Mouse (Mus musculus): ENCODE results near the gene Nudt9.
A peak's percentile ranks its signal among the peaks of the same experiment; 100 is the strongest.

The Nudt9 gene

DNA sequence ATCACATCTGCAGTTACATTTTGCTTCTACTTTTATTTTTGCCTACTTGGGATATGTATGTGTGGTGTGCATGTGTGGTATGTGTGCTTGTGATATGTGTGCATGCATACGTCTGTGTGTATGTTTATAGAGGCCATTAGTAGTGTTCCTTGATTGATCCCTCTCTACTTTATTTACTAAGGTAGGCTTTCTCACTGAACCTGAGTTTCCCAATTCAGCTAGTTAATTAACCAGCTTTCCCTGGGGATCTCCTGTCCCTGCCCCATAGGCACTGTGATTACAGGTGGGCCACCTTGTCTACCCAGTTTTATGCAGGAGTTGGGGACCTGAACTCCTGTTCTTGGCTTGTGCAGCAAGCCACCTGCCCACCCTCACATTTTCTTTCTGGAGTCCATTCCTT, 9.4 kb upstream of the Nudt9 start:
- DNase-seq (ENCODE audit: low spot score in 2 of 2): no peak

- no peak for DNase-seq (ENCODE audit: low spot score in 2 of 2)
Measured at GRCm38 (mm10) chr5:104039154-104039932, 6.8 kb upstream of the Nudt9 start.

DNA sequence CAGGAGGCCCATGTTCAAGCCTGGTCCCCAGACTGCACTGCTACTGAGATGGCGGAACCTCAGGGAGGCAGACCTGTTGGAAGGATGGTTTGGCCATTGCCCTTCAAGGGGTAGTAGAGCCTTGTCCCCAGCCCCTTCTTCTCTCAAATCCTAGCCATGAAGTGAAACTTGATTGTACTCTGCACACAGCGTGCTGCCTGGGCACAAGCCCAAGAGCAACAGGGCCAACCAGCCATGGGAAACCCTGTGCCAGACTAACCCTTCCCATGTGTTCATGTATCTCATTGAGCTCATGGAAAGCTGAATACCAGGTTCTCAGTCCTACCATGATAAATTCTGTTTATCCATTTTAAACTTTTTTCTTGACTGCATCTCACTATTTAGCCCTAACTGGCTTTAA, 3.2 kb upstream of the Nudt9 start:
- DNase-seq (ENCODE audit: low spot score in 2 of 2): no peak

DNA sequence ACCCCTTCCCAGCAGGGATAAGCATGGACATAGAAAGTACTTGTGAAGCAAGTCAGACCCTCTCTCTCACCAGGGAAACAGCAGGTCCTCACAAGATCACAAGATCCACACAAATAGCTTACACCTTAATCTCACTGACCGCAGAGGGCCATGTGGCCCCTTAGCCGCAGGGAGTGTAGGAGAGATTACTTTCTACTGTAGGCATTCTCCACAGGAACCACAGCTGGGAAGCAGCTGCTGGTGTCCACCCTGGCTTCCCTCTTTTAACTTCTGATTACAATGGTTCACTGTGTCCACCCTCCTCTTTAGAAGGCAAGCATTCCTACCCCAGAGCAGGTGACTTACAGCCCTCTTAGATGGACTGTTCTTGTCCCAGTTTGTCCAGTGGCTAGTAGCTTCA, 2.4 kb upstream of the Nudt9 start:
- no peak for DNase-seq (ENCODE audit: low spot score in 2 of 2)

DNA sequence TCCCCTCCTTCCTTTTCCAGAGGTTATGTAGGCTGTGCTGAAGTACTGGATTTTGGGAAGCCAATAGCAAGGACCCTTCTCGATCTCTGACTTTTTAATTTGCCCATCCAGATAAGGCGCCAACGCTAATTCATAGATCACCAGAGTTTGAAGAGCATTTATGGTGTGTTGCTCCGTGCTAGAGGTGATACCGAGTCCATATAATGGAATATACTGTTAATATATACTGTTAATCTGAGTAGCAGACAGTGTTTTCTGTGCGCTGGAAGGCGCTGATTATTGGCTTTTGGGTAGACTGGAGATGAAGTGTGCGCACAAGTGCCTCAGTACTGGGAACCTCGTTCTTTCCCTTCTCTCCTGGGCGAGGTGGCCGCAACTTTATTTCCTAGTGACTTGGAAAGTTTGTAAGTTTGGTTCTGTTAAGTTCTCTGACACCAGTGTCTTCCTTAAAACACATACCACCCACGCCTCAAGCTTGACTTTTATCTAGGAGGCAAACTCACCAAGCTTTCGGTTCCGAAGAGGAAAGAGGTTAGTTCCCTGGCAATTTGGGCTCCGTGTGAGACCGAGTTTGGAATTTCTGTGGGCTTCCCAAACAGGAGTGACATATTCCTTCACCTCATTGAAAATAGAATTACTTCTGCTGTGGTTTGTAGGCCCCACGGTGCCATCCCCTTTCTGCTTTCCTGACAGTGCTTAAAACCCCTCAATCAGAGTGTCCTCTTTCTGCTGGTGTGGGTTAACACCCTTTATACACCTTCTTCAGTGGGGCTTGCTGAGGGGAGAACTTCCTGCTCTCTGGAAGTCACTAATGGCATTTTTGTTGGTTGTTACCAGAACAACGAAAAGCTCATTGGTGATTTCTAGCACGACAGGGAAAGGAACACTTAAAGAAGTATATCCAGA, 1.3 kb downstream of the Nudt9 start:
- DNase-seq (ENCODE audit: low spot score in 2 of 2): peak in 1 of 2 experiments; percentile 9

GRCm38 (mm10) chr5:104048139-104048538, 2.0 kb downstream of the Nudt9 start:
- DNase-seq (ENCODE audit: low spot score in 2 of 2): no peak

DNA sequence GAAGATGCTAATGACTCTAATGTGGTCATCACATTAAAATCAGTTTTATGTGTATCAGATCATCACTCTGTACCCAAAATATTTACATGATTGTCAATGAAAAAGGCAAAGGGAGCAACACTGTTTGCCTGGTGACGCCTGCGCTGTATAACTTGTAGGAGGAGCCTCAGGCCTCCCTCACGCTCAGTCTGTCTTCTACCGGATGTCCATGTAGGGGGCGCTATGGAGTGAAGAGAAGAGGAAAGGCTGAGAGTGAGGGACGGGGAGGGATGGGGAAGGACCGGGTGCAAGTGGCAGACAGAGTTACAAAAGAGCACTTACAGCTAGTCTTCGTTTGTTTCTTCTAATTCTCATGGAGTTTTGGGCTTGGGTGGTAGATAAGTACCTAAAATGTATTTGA, 6.8 kb downstream of the Nudt9 start:
- DNase-seq (ENCODE audit: low spot score in 2 of 2): peak in 1 of 2 experiments; percentile 43

GRCm38 (mm10) chr5:104054938-104055337, 8.8 kb downstream of the Nudt9 start:
- peak in 1 of 2 experiments; percentile 15 for DNase-seq (ENCODE audit: low spot score in 2 of 2)

DNA sequence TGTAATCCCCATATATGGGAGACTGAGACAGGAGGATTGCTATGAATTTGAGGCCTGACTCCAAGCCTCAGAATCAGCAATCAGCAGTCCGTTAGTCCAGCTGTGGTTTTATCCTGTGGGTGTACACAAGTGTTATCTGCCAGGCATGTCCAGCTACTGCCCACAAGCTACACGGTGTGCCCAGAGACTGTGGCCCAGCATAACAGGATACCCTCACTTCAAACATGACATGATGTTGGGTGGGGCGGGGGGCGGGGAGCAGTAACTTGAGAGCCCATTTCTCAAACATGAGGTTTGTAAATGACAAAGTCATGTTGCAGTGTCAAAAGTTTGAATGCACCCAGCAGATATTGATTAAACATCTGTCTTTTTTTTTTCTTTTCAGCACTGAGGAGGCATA, 9.7 kb downstream of the Nudt9 start:
- DNase-seq (ENCODE audit: low spot score in 2 of 2): no peak

GRCm38 (mm10) chr5:104056295-104056694, 10.2 kb downstream of the Nudt9 start:
- DNase-seq (ENCODE audit: low spot score in 2 of 2): no peak

DNA sequence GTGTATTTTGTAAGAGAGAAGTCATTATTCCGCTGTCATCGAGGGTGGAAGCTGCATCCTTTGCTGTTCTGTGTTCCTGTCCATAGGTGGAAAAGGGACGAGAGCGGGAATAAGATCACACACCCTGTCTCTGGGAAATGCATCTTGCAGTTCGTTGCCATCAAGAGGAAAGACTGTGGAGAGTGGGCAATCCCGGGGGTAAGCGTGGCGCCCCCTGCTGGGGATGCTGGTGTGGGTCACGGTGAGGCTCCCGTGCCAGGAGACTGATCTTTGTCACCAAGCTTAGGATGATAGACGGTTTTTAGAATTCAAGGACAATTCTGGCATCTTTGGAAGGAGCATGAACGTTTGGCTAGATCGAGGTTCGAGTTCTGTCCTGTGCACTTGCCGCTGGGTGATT, 11.9 kb downstream of the Nudt9 start:
- peak; percentile 26 to 33 for DNase-seq (ENCODE audit: low spot score in 2 of 2)

- DNase-seq (ENCODE audit: low spot score in 2 of 2): no peak
Measured at GRCm38 (mm10) chr5:104059628-104060027, 13.5 kb downstream of the Nudt9 start.

DNA sequence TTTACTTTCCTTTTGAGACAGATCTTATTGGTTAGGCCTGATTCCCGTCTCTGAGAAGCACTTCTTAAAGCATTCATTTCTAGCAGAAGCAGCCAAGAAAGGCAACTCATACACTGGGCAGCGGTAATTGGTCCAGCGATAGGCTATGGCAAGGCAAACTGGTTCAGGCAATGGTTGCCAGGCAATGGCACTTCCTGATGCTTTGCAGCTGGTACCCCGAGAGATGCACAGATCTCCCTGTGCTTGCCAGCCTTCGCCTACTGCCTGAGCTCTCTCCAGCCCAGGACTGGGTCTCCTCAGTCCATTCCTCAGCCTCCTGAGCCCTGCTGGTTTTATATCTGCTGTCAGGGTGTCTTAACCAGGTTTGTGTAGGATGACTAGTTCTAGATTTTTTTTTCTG, 14.3 kb downstream of the Nudt9 start:
- no peak for DNase-seq (ENCODE audit: low spot score in 2 of 2)

DNA sequence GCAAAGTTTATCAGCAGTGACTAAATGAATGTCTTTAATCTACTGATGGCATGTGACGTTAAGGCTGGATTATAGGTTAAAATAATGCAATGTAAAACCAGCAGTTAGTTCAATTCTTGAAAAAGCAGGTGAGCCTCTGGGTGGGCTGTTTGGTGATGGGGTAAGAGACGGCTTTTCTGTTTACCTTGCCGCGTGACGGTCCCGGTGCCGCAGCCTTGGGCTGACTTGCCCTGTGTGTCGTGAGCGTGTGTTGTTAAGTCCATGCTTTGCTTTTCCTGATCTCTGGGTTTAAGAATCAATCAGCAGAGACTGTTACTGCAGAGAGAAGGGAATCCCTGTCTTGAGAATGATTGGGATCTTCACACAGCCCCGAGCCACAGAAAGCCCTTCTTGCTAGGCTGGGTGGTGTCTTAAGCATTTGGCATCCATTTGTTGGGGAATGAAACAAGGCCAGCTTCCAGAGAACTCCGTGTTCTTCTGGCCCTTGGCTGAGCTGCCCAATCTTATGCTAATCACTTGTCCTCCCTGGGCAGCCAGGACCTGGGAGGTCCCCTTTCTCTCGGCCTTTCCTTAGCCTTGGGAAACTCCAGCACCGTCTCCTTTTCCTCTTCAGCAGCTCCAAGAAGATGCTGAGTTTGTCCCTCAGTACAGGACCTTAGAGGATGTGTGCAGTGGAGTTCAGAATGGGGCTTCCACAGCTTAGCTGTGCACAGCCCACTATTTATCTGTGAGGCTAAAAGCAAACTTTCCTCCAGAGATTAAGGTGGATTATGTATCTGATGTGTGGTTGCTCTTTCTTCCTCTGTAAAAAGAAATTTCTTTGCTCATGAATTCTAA, 16.0 kb downstream of the Nudt9 start:
- no peak for DNase-seq (ENCODE audit: low spot score in 2 of 2)

DNA sequence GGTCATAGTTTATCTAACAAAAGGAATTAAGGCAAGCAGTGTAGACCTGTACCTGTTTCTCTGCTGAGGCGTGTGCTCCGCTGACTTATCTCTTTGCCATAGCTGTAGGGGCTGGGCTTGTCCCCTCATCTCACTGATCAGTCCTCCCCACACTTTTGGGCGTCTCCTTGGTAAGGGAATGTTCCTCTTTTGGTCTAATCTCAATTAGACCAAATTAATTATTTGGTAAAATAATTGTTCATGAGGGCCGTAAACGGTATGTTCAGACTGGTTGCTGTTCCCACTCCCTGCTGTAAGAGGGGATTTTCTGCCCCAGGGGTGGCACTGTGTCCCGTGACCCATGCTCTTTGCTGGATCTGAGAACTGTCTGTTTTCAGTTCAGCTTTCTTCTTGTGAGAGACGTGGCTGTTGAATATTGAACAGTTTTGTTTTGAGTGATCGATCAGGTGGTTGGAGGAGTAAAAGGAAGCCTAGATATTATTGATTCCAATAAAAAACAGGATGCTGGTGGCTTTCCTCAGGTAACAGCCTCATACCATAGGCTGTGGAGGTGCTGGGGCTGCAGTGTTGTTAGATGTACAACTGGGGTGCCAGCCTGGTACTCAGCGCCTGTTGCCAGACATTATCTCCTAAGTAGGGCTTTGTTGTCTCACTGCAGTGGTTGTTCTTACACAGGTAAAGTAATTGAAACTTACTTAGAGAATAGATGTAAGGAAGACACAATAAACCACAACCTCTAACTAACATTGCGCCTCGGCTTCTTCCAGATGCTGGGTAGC, 16.9 kb downstream of the Nudt9 start:
- DNase-seq (ENCODE audit: low spot score in 2 of 2): no peak

DNA sequence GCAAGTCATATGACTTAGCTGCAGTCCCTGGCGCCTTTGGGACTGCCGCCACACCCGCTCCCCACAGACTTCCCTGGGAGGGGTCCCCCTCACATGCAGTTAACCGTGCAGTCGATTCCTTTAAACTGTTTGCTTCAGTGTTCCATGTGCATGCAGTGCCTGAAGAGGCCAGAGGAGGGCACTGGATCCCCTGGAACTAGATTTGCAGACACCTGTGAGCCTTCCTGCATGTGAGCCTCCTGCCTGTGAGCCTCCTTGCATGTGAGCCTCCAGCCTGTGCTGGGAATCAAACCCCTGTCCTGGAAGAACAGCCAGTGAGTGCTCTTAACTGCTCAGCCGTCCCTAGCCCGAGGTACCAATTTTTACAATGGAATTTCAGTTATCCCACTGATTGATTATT, 22.6 kb downstream of the Nudt9 start:
- DNase-seq (ENCODE audit: low spot score in 2 of 2): no peak

DNA sequence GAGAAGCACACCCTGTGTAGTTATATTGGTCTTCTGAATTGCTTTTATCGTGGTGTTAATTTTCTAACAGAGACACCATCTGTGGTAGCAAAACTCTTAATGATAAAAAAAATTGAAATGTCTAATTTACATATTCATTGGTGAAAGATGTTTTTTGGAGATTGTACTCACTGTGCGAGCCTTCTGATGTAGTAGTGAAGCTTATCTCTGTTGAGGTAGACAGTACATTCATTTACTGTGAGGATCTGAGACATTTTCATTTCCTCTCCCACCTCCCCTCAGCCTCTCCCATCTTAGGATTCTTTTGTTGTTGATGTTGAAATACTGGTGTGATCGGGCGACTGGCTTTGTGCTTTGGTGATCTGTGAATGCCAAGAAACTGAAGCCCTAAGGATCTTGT, 24.9 kb downstream of the Nudt9 start:
- no peak for DNase-seq (ENCODE audit: low spot score in 2 of 2)

GRCm38 (mm10) chr5:104072272-104072886, 26.3 kb downstream of the Nudt9 start:
- DNase-seq (ENCODE audit: low spot score in 2 of 2): no peak

DNA sequence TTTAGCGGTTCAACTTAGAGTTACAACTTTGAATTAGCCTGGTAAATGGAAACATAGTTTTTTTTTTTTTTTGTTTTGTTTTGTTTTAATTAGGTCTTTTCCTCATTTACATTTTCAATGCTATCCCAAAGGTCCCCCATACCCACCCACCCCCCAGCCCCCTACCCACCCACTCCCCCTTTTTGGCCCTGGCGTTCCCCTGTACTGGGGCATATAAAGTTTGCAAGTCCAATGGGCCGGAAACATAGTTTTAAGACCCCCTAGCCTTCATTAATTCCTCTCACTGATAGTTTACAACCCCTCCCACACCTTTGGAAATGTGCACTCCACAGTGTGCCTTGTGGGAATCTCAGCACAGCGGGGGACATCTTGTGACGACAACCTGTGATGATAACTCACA, 27.5 kb downstream of the Nudt9 start:
- DNase-seq (ENCODE audit: low spot score in 2 of 2): no peak

DNA sequence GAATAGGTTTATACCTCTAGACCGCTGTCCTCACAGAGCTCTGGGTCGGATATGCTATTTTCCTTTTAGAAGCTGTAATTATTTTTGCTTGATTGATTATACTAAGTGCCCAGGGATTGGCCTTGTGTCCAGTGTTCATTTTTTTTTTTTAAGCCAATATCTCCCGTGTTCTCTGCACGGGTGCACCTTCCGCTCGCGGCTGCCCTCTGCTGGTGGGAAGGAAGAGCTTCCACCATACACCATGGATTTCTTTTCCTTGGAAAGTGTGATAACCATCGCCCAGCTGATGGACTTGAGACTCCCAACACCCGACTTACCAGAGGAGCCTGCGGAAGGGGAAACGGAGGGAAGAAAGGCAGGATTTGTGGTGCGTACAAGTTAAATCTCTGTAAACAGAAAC, 28.3 kb downstream of the Nudt9 start:
- DNase-seq (ENCODE audit: low spot score in 2 of 2): peak in 1 of 2 experiments; percentile 28

GRCm38 (mm10) chr5:104076361-104076760, 30.3 kb downstream of the Nudt9 start:
- DNase-seq (ENCODE audit: low spot score in 2 of 2): no peak

Measured in spleen, postnatal 36 days (tissue).